Mouse (Mus musculus): ENCODE results near the gene Mlana.

Gene Mlana

DNA sequence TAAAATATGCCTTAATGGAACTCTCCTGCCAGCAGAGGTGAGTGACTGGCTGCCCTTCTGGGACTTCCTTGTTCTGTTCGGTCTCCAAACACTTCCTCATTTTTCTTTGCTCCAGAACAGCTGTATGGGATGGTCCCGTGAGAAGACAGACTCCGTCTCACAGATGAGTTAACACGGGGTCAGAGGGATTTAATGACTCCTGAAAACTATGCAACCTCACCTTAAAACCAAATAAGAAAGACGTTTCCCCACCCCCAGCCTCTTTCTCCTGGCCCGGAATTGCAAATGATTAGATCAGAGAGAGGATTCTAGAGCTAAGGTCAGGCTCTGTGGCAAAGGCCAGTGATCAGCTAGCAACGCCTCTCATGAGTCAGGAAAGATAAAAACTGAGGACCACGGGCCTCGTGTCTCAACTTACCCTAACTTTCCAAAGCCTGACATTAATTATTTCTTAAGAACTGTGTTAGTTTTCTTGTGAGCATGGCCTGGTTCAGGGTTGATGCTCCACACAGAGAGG lies 22.0 kb upstream of the Mlana start:
- DNase-seq (ENCODE audit: low spot score) = no peak

- DNase-seq (ENCODE audit: low spot score) = no peak
These were observed 21.0 kb upstream of the Mlana start for GRCm38 (mm10) chr19:29676479-29677193.

- no peak for DNase-seq (ENCODE audit: low spot score)
These were observed 19.3 kb upstream of the Mlana start for GRCm38 (mm10) chr19:29678181-29678778.

GRCm38 (mm10) chr19:29680182-29681152 lies 17.2 kb upstream of the Mlana start:
- no peak for DNase-seq (ENCODE audit: low spot score)

DNA sequence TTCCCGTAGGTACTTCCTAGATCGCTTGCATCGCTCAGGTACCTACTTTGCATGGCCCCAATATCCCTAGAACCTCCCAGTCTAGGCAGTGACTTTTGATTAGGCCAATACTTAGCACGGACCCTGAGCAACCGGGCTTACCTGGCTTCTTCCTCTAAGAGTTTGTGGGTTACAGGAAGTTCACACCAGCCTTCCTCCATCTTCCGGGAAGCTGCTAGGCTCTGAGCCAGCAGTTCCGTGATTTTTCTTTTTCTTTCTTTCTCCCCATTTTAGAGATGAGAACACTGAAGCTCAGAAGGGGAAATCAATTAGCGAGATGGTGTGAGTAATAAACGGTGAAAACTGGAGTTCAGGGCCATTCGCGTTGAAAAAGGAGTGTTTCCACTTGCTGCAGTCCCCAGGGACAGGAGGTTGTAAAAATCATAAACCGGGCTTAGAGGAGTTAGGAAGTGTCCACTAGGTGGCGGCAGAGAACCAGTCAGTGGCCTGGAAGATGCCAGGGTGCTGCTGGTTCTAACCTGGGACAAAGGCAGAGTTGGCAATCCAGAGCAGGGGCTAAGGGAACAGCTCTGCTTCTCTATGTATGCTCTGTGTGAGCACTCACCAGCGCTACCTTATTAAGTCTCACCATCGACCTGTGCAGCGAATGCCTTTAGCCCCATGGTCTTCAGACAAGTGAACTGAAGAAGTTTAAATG lies 13.6 kb upstream of the Mlana start:
- peak; percentile 64 for DNase-seq (ENCODE audit: low spot score)

- DNase-seq (ENCODE audit: low spot score) = no peak
These were observed 2.6 kb upstream of the Mlana start for GRCm38 (mm10) chr19:29695071-29695470.

GRCm38 (mm10) chr19:29696309-29696708 lies 1.3 kb upstream of the Mlana start:
- no peak for DNase-seq (ENCODE audit: low spot score)

- DNase-seq (ENCODE audit: low spot score) = no peak
These were observed 784 bp upstream of the Mlana start for GRCm38 (mm10) chr19:29696840-29697239.

DNA sequence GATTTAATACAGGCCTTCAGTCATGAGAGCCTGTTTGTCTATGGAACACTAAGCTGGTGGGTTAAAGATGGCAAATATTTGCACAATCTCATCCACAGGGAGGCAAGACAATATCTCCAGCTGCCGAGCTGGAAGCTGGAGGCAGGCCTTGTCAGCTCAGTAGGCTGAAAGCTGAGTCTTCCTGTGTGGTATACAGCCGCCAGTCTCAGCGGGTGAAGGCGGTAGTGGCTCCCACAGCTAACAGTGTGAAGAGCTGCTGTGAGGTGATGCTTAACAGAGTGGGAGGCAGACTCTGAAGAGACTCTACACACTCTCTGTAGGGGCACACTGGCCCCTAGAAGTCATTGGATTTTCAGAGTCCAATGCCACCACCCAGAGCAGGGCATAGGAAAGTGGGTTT lies 4.1 kb downstream of the Mlana start:
- no peak for DNase-seq (ENCODE audit: low spot score)

DNA sequence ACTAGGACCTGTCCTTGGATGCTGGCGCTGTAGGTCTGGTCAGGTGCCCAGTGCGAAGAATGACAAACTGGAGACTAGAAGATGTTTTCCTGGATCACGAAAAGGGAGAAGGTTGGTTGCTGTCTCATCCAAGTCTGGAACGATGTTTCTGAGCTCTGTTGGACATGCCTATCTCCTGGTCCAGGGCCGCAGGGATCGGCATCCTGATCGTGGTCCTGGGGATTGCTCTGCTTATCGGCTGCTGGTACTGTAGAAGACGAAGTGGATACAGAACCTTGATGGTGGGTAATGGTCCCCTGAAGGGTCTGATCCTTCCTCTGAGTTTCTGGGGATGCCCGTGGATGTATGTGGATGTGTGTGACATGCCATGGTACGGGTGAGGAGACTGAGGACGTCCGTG lies 6.8 kb downstream of the Mlana start:
- DNase-seq (ENCODE audit: low spot score) = no peak

GRCm38 (mm10) chr19:29707314-29707898 lies 9.8 kb downstream of the Mlana start:
- DNase-seq (ENCODE audit: low spot score) = no peak

DNA sequence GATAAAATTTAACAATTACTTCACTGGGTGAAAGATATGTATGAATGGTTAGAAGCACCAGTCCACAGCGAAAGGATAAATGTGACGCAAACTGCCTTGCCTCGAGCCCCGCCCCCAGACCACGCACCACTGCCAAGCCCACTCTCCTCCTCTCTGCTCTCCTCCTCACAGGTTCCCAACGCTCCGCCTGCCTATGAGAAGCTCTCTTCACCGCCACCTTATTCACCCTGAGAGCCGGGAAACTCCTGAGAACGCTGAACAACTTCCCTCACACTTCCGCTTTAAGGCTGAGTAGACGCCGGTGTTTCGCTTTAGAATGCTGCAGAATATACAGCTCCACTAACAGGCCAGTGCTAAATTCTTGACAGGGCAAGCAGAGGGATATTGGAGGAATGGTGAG lies 10.4 kb downstream of the Mlana start:
- DNase-seq (ENCODE audit: low spot score) = no peak

GRCm38 (mm10) chr19:29708461-29708860 lies 10.8 kb downstream of the Mlana start:
- DNase-seq (ENCODE audit: low spot score) = no peak

DNA sequence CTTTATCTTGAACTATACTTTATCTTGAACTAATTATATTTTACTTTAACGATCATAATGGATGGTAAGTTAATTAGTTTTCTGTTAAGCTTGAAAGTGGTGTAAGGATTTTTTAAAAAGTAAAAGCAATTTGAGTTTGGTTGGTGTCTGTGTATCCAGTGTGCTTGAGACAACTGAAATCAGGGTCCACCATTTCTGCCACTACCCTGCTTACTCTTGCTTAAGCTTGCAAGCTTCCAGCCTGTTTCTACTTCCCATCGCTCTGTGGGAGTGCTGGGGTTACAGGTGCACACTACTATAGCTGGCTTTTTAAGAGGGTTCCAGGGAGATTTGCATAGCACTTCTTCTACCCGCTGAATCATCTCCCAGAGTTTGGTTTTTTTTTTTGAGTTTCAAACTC lies 11.8 kb downstream of the Mlana start:
- no peak for DNase-seq (ENCODE audit: low spot score)

GRCm38 (mm10) chr19:29713451-29713850 lies 15.8 kb downstream of the Mlana start:
- no peak for DNase-seq (ENCODE audit: low spot score)

- DNase-seq (ENCODE audit: low spot score) = no peak
These were observed 20.2 kb downstream of the Mlana start for GRCm38 (mm10) chr19:29717854-29718253.

DNA sequence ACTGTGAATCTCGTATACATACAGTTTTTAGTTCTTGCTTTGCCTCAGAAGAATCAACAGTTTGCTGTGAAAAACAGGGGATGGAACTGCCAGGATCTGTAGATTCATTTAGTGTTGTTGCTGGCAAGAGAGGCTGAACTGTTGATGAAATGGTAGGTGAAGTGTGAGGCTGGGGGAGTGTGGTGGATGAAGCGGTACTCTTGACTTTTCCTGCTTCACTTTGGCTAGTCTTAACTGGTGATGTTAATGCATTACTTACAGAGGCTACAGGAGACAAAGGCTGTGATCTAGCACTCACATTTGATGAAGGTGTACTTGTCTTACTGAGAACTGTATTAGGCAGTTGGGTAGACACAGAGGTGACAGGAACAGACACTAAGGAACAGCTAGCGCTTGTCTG lies 20.9 kb downstream of the Mlana start:
- no peak for DNase-seq (ENCODE audit: low spot score)

DNA sequence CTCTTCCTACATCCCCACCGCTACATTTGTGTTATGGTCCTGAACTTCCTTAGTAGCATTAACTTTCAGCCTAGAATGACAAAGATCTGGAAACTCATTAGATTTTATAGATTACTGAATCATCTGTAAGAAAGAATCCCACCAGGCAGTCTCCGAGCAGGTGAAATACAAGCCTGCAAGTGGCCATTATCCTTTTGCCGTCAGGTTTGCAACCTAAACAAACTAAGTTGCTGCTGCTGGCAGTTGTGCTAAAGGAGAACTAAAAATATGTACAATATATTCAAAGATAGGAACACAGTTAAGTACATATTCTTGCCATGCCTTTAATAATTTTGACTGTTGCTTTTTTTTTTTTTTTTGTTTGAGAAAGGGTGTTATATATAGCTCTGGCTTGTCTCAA lies 37.8 kb downstream of the Mlana start:
- no peak for DNase-seq (ENCODE audit: low spot score)

- no peak for DNase-seq (ENCODE audit: low spot score)
These were observed 42.0 kb downstream of the Mlana start for GRCm38 (mm10) chr19:29739608-29740007.

GRCm38 (mm10) chr19:29740661-29741060 lies 43.0 kb downstream of the Mlana start:
- no peak for DNase-seq (ENCODE audit: low spot score)

- DNase-seq (ENCODE audit: low spot score) = no peak
These were observed 45.9 kb downstream of the Mlana start for GRCm38 (mm10) chr19:29743531-29743930.

DNA sequence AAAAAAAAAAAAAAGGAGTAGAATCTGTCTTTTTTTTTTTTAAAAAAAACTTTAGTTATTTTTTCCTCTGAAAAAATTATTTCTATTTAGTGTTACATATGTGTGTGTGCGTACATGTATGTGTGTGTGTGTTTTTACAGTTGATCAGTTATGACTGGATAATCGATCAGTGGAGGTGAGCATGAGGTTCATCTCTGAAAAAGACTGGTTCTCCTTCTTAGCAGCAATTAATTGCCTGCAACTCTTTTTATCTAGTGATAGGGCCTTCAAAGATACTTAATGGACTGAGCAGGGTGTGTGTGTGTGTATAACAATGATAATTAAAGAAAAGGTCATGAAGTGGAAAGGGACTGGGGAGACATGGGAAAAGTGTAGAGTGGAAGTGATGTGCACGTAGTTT lies 53.4 kb downstream of the Mlana start:
- no peak for DNase-seq (ENCODE audit: low spot score)

All from testis, postnatal 14 days (tissue).